ENCODE assay signal across 8 mouse cellular contexts in the genomic region with DNA sequence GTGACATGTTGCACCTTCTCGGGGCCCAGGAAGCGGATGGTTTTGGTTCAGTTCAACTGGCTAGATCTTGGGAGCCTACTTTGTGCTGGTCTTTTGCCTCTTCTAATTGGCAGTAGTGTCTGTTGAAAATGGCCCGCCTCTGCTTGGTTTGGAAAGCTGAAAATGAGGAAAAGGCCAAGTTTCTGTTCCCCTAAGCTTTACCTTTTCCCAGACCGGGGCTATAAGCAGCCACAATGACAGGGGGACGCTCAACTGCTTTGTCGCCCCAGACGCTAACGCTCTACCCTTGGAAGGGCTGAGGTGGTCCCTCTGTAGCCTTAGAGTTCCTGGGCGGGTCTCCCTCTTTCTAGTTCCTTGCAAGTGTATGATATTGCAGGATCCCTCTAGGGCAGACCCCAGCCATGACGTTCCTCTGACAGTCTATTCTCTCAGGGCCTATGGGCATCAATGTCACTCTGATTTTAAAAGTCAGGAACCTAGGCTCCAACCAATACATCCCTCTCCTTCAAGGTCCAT.
DNase-seq lines count a peak whose midpoint lies in the region; ATAC-seq lines count a peak whose summit lies in the region.

No protein-coding gene starts in this region.

- H3K27me3 ChIP-seq in liver, embryonic 11.5 days (replicated peaks; ENCODE audit: control insufficient read depth, insufficient read depth, low read length) = no peaks in the 10 kb centered on the region
- no peaks in the 10 kb centered on the region for H3K27me3 ChIP-seq in forebrain, embryonic 10.5 days (ENCODE audit: poor library complexity, severe bottlenecking)
- H3K27me3 ChIP-seq in limb, embryonic 10.5 days (ENCODE audit: low read depth, poor library complexity, severe bottlenecking) = no peaks in the 10 kb centered on the region
- no peaks in the 10 kb centered on the region for H3K27me3 ChIP-seq in neural tube, embryonic 12.5 days (replicated peaks)

- DNase-seq in liver, embryonic 11.5 days (ENCODE audit: low spot score) = no peak
- DNase-seq in liver (no peak), MN1 (ENCODE audit: low spot score) (no peak)
- no peak for DNase-seq in forebrain, embryonic 10.5 days (ENCODE audit: extremely low spot score, low spot score)
- no peak for DNase-seq in limb, embryonic 10.5 days (ENCODE audit: low spot score)
- no peak for DNase-seq in right cerebral cortex, postnatal 25 days
- DNase-seq in urinary bladder, postnatal 10 days (ENCODE audit: low spot score) = no peak

- 55% methylated on average over 10 of the region's 10 CpGs for WGBS in liver, embryonic 11.5 days
- WGBS in forebrain, embryonic 10.5 days = 24% methylated on average over 10 of the region's 10 CpGs
- WGBS in limb, embryonic 10.5 days = 55% methylated on average over 10 of the region's 10 CpGs
- 19% methylated on average over 10 of the region's 10 CpGs for WGBS in neural tube, embryonic 12.5 days

- H3K4me2 ChIP-seq in liver, embryonic 11.5 days = peak overlapping the region; percentile 59
- H3K4me2 ChIP-seq in neural tube, embryonic 12.5 days (replicated peaks) = peak overlapping the region; percentile 54

- no peak overlapping the region for H3K4me3 ChIP-seq in liver, embryonic 11.5 days (ENCODE audit: low read depth, low read length)
- peak overlapping the region; percentile 45 for H3K4me3 ChIP-seq in forebrain, embryonic 10.5 days
- H3K4me3 ChIP-seq in limb, embryonic 10.5 days = peak overlapping the region; percentile 44
- no peak overlapping the region for H3K4me3 ChIP-seq in neural tube, embryonic 12.5 days

- no peaks in the 10 kb centered on the region for H3K9me3 ChIP-seq in liver, embryonic 11.5 days (ENCODE audit: control insufficient read depth, low read length)
- H3K9me3 ChIP-seq in forebrain, embryonic 10.5 days = peaks cover 4% of the 10 kb centered on the region; the same call in 1 of the 2 replicates
- H3K9me3 ChIP-seq in limb, embryonic 10.5 days (replicated peaks) = no peaks in the 10 kb centered on the region
- H3K9me3 ChIP-seq in neural tube, embryonic 12.5 days = no peaks in the 10 kb centered on the region

- peaks cover 23% of the 10 kb centered on the region for H3K4me1 ChIP-seq in liver, embryonic 11.5 days (replicated peaks; ENCODE audit: control insufficient read depth, insufficient read depth, low read length)
- peaks cover 62% of the 10 kb centered on the region for H3K4me1 ChIP-seq in forebrain, embryonic 10.5 days
- peaks cover 41% of the 10 kb centered on the region for H3K4me1 ChIP-seq in limb, embryonic 10.5 days
- peaks cover 32% of the 10 kb centered on the region for H3K4me1 ChIP-seq in neural tube, embryonic 12.5 days

- H3K9ac ChIP-seq in liver, embryonic 11.5 days (ENCODE audit: low read depth, low read length) = no peak overlapping the region
- peak overlapping the region; percentile 30; the same call in 1 of the 2 replicates for H3K9ac ChIP-seq in neural tube, embryonic 12.5 days

- H3K36me3 ChIP-seq in liver, embryonic 11.5 days (ENCODE audit: control insufficient read depth, insufficient read depth, low read length) = no peaks in the 10 kb centered on the region
- H3K36me3 ChIP-seq in forebrain, embryonic 10.5 days (replicated peaks) = no peaks in the 10 kb centered on the region
- H3K36me3 ChIP-seq in limb, embryonic 10.5 days = no peaks in the 10 kb centered on the region
- H3K36me3 ChIP-seq in neural tube, embryonic 12.5 days = no peaks in the 10 kb centered on the region

- ATAC-seq in liver, embryonic 11.5 days (replicated peaks; ENCODE audit: low FRiP score) = no peak
- peak; percentile 38 for ATAC-seq in neural tube, embryonic 12.5 days (ENCODE audit: low FRiP score, low read depth)

- H3K27ac ChIP-seq in liver, embryonic 11.5 days (ENCODE audit: low read depth, low read length) = peak overlapping the region; percentile 46; the same call in 1 of the 2 replicates
- H3K27ac ChIP-seq in forebrain, embryonic 10.5 days = peak overlapping the region; percentile 95
- H3K27ac ChIP-seq in limb, embryonic 10.5 days = peak overlapping the region; percentile 85
- peak overlapping the region; percentile 90 for H3K27ac ChIP-seq in neural tube, embryonic 12.5 days

Comparison
In these comparisons a context has a peak if more than half of its experiments do, and no peak if none do; other contexts are left out.
1. H3K4me3 ChIP-seq: peak in forebrain, embryonic 10.5 days (single experiment) and limb, embryonic 10.5 days (single experiment); none in liver, embryonic 11.5 days (single experiment) and neural tube, embryonic 12.5 days (single experiment).
2. Peak in every context shown above with its lines, with median percentiles within 50 percentile points of each other: H3K27ac ChIP-seq.